Mouse (Mus musculus) stomach, postnatal 0 days (tissue): Measurements from ENCODE around the gene Btnl9.

Experiments used
- CTCF ChIP-seq: IDR thresholded peaks from 2 replicates; pipeline ENCODE4 v1.5.1; 2016; ENCODE audit warnings: antibody characterized with exemption, low read depth, mild to moderate bottlenecking, moderate library complexity
- EP300 ChIP-seq: optimal IDR thresholded peaks from 2 replicates; pipeline ENCODE3; 2016; ENCODE audit warnings: antibody characterized with exemption

- TF ChIP-seq CTCF = no peak
- no peak for TF ChIP-seq EP300
These were observed 20.5 kb upstream of the Btnl9 start for GRCm38 (mm10) chr11:49207495-49207894.
